14 mouse cellular contexts compared by ENCODE assay signal in the genomic region with DNA sequence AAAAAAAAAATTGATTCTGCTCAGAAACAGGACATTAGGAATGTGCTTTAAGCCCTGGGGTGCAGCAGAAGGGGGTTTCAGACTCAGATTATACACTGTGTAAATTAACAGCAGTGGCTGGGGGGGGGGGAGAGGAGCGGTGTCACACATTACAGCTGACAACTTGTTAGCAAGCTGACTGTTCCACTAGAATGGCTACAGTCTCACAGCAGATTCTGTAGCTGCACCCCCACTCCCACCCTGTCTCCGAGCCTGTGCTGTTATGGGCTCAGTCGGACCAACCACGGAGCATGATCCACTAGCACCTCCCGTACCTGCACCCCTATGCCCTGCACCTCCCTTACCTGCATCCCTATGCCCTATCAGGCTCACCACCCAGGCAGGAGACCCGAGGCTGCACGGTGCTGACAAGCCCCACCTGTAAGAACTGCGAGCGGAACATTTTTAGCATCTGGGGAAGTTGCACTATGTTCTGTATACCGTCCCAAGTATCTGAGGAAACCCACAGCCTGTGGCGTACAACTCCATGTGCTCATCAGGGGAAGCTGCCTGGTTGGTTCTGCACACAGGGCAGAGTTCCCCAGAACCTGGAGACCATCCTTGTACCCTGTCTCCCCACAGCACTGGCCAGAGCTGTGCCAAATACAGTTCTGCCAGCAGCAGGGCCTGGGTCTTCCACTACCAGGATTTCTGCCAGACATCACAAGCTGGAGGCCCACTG. TPM values are rescaled to one million over a fixed set of nuclear protein-coding genes. Genes with fewer than 3 reads are reported as not detected.
DNase-seq lines count a peak whose midpoint lies in the region; ATAC-seq lines count a peak whose summit lies in the region.
"Had no signal": no experiment of that assay in that cellular context is flagged by ENCODE, and none has a peak within 500 bp of the region (broad histone marks: within the 10 kb centered on the region; RNA-seq: fewer than 3 reads in every experiment).

No protein-coding gene starts in this region.

- H3K9me3 ChIP-seq in heart, embryonic 11.5 days (replicated peaks; ENCODE audit: control insufficient read depth, low read length): no peaks in the 10 kb centered on the region
- no peaks in the 10 kb centered on the region for H3K9me3 ChIP-seq in intestine, embryonic 16.5 days (ENCODE audit: control insufficient read depth, low read length)
- H3K9me3 ChIP-seq: neural tube, embryonic 15.5 days had no signal

- H3K27me3 ChIP-seq in heart, embryonic 11.5 days (ENCODE audit: control insufficient read depth, insufficient read depth, low read length): no peaks in the 10 kb centered on the region
- H3K27me3 ChIP-seq in intestine, embryonic 16.5 days (replicated peaks; ENCODE audit: control insufficient read depth, insufficient read depth, low read length): no peaks in the 10 kb centered on the region
- no peaks in the 10 kb centered on the region for H3K27me3 ChIP-seq in splenic B cell, adult 2 months (ENCODE audit: control insufficient read depth, insufficient read depth, low read length, poor library complexity, severe bottlenecking)
- H3K27me3 ChIP-seq: neural tube, embryonic 15.5 days had no signal

- H3K4me2 ChIP-seq in heart, embryonic 11.5 days: peak overlapping the region; percentile 11; the same call in 1 of the 2 replicates
- H3K4me2 ChIP-seq in intestine, embryonic 16.5 days (ENCODE audit: low read depth, low read length): peak overlapping the region; percentile 26; the same call in 1 of the 2 replicates
- H3K4me2 ChIP-seq: neural tube, embryonic 15.5 days had no signal

- ATAC-seq in heart, embryonic 11.5 days (replicated peaks; ENCODE audit: insufficient number of reproducible peaks, low FRiP score, low TSS enrichment): no peak
- no peak for ATAC-seq in intestine, embryonic 16.5 days

- H3K4me3 ChIP-seq in heart, embryonic 11.5 days (ENCODE audit: low read depth, low read length): no peak overlapping the region
- H3K4me3 ChIP-seq in intestine, embryonic 16.5 days (ENCODE audit: low read length): no peak overlapping the region
- H3K4me3 ChIP-seq: neural tube, embryonic 15.5 days had no signal

- no peak for DNase-seq in heart, adult 9 months (ENCODE audit: low spot score in 2 of 2)
- DNase-seq in layer of hippocampus, adult 9-11 months: peak; percentile 59
- no peak for DNase-seq in layer of hippocampus, postnatal 10 days (ENCODE audit: low spot score in 2 of 2)
- peak; percentile 28 for DNase-seq in splenic B cell, adult 2 months (ENCODE audit: low read depth, low spot score)
- no peak for DNase-seq in yolk sac, embryonic 10.5 days (ENCODE audit: low spot score)
- DNase-seq: cerebellum, adult 18-20 months; embryo, embryonic 11 days; kidney, postnatal 14 days; lung, postnatal 14 days; thymus, adult 2 months had no signal

- peaks cover 71% of the 10 kb centered on the region for H3K4me1 ChIP-seq in heart, embryonic 11.5 days (ENCODE audit: control insufficient read depth, insufficient read depth, low read length)
- peaks cover 44% of the 10 kb centered on the region for H3K4me1 ChIP-seq in intestine, embryonic 16.5 days (ENCODE audit: control insufficient read depth, insufficient read depth, low read length)

- 63% methylated on average over 11 of the region's 11 CpGs for WGBS in heart, embryonic 11.5 days (ENCODE audit: insufficient replicate concordance)
- 70% methylated on average over 11 of the region's 11 CpGs for WGBS in intestine, embryonic 16.5 days

- H3K36me3 ChIP-seq in heart, embryonic 11.5 days (ENCODE audit: control insufficient read depth, insufficient read depth, low read length): no peaks in the 10 kb centered on the region
- no peaks in the 10 kb centered on the region for H3K36me3 ChIP-seq in intestine, embryonic 16.5 days (ENCODE audit: control insufficient read depth, insufficient read depth, low read length)
- H3K36me3 ChIP-seq in splenic B cell, adult 2 months (ENCODE audit: control insufficient read depth, insufficient read depth, low read length, poor library complexity, severe bottlenecking): no peaks in the 10 kb centered on the region
- H3K36me3 ChIP-seq: G1E; neural tube, embryonic 15.5 days had no signal

- H3K27ac ChIP-seq in heart, embryonic 11.5 days (ENCODE audit: low read depth, low read length): peak overlapping the region; percentile 35; the same call in 1 of the 2 replicates
- H3K27ac ChIP-seq in intestine, embryonic 16.5 days (ENCODE audit: low read length): no peak overlapping the region
- H3K27ac ChIP-seq: neural tube, embryonic 15.5 days had no signal

- H3K9ac ChIP-seq in heart, embryonic 11.5 days (ENCODE audit: low read depth, low read length): 0 out of 2 replicates have a peak overlapping the region, but pooled peaks have one; percentile 36
- 0 out of 2 replicates have a peak overlapping the region, but pooled peaks have one; percentile 6 for H3K9ac ChIP-seq in intestine, embryonic 16.5 days (ENCODE audit: low read depth, low read length)
- H3K9ac ChIP-seq: neural tube, embryonic 15.5 days had no signal

RNA-seq across cellular contexts. Expression of gene Sipa1l2, which starts 26.6 kb away (rescaled TPM):
- 16.8 and 19.4 TPM in 2 replicates for polyA plus RNA-seq in heart, embryonic 11.5 days (2014; fragmentation: Nextera tagmentation; extraction: Ambion mirVana)
- 10 to 100 TPM; 29.9 to 31.2 TPM for total RNA-seq in layer of hippocampus, postnatal 10 days (2021)
- polyA plus RNA-seq in intestine, embryonic 16.5 days (2015; fragmentation: Nextera tagmentation; extraction: Ambion mirVana): 4.9 and 6.8 TPM in 2 replicates
- polyA plus RNA-seq: G1E had no signal

Comparison
In these comparisons a context has a peak if more than half of its experiments do, and no peak if none do; other contexts are left out.
1. DNase-seq: peak in layer of hippocampus, adult 9-11 months (single experiment) and splenic B cell, adult 2 months (single experiment); none in heart, adult 9 months (0 of 2), layer of hippocampus, postnatal 10 days (0 of 2) and yolk sac, embryonic 10.5 days (single experiment).